Mouse (Mus musculus) testis, adult 2 months (tissue): ENCODE results near the gene Mmel1. TPM values are rescaled to one million over a fixed set of nuclear protein-coding genes. Genes with fewer than 3 reads are reported as not detected.

Source experiments
- H3K27ac ChIP-seq: fragments of 200-500 bp; 2 replicates; pipeline ENCODE4 v1.5.1; 2012; ENCODE audit warnings: low read depth, low read length; ENCODE audit not compliant: control insufficient read depth, insufficient read depth
- H3K27me3 ChIP-seq: fragments of 200-500 bp; 2 replicates; pipeline ENCODE4 v1.6.1; 2012; ENCODE audit warnings: mild to moderate bottlenecking, low read length, moderate library complexity; ENCODE audit not compliant: control insufficient read depth, insufficient read depth
- H3K36me3 ChIP-seq: fragments of 200-500 bp; 2 replicates; pipeline ENCODE4 v1.6.1; 2012; ENCODE audit warnings: mild to moderate bottlenecking, low read length; ENCODE audit not compliant: control insufficient read depth, insufficient read depth
- H3K4me1 ChIP-seq: fragments of 200-500 bp; 2 replicates; pipeline ENCODE4 v1.6.1; 2012; ENCODE audit warnings: low read length; ENCODE audit not compliant: control insufficient read depth, insufficient read depth
- H3K4me3 ChIP-seq: fragments of 200-500 bp; 2 replicates; pipeline ENCODE4 v1.5.1; 2012; ENCODE audit warnings: low read depth, mild to moderate bottlenecking, low read length, moderate library complexity, mixed read lengths; ENCODE audit not compliant: control insufficient read depth
- CTCF ChIP-seq: fragments of 200-500 bp; IDR thresholded peaks from 2 replicates; pipeline ENCODE4 v1.5.1; 2012; ENCODE audit warnings: low read depth, mild to moderate bottlenecking, inconsistent platforms, low read length, moderate library complexity; ENCODE audit not compliant: control insufficient read depth, insufficient read depth, insufficient replicate concordance
- POLR2A ChIP-seq: fragments of 200-500 bp; IDR thresholded peaks from 2 replicates; pipeline ENCODE4 v1.6.1; 2012; ENCODE audit warnings: low read depth, mild to moderate bottlenecking, inconsistent platforms, low read length, moderate library complexity; ENCODE audit not compliant: control insufficient read depth
- polyA plus RNA-seq: library from polyadenylated mRNA; depleted of rRNA; stranded (reverse); fragments of >200 nt; gene quantifications from 2 replicates; pipeline ENCODE4 v1.2.3, GENCODE M21; 2012

Gene Mmel1
- polyA plus RNA-seq, 1 experiment = 111 TPM

GRCm38 (mm10) chr4:154935788-154936187 is 66.4 kb downstream of the Mmel1 start:
- H3K36me3 ChIP-seq = no peaks in the 10 kb centered on the region
- no peaks in the 10 kb centered on the region for H3K4me1 ChIP-seq
- no peaks in the 10 kb centered on the region for H3K27me3 ChIP-seq
- H3K4me3 ChIP-seq = no peak overlapping the region
- TF ChIP-seq CTCF (no peak), POLR2A (no peak)
- H3K27ac ChIP-seq = no peak overlapping the region

GRCm38 (mm10) chr4:154936542-154937255 is 67.3 kb downstream of the Mmel1 start:
- TF ChIP-seq CTCF = no peak
- TF ChIP-seq POLR2A = no peak

GRCm38 (mm10) chr4:154937746-154938145 is 68.4 kb downstream of the Mmel1 start:
- H3K36me3 ChIP-seq = no peaks in the 10 kb centered on the region
- no peak overlapping the region for H3K4me3 ChIP-seq
- H3K4me1 ChIP-seq = no peaks in the 10 kb centered on the region
- H3K27me3 ChIP-seq = no peaks in the 10 kb centered on the region
- TF ChIP-seq CTCF (no peak), POLR2A (no peak)
- H3K27ac ChIP-seq = no peak overlapping the region

More at GRCm38 (mm10) chr4:154936542-154937255, 67.3 kb downstream of the Mmel1 start:
- Histone ChIP-seq H3K4me1 (no peaks in the 10 kb centered on the region), H3K27ac (no peak overlapping the region), H3K36me3 (no peaks in the 10 kb centered on the region), H3K27me3 (no peaks in the 10 kb centered on the region), H3K4me3 (no peak overlapping the region)

DNA sequence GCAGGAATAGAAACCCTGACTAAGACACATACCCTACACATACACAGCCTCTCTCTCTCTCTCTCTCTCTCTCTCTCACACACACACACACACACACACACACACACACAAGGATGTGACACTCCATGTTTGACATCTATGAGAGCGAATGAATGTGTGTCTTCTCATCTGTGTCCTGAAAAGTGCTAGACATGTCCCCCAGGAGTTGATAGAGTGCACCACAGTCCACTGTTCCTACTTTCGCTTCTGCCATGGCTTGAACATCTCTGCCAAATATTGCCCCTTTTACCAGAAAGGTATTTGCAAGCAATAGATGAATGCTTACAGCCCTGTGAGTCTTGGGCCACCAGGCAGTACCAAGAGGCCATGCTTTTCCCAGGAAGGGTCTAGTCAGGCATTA is 70.8 kb downstream of the Mmel1 start:
- H3K4me1 ChIP-seq = no peaks in the 10 kb centered on the region
- no peak overlapping the region for H3K27ac ChIP-seq
- no peak for TF ChIP-seq CTCF
- TF ChIP-seq POLR2A = no peak
- no peaks in the 10 kb centered on the region for H3K27me3 ChIP-seq
- H3K36me3 ChIP-seq = no peaks in the 10 kb centered on the region
- H3K4me3 ChIP-seq = no peak overlapping the region

DNA sequence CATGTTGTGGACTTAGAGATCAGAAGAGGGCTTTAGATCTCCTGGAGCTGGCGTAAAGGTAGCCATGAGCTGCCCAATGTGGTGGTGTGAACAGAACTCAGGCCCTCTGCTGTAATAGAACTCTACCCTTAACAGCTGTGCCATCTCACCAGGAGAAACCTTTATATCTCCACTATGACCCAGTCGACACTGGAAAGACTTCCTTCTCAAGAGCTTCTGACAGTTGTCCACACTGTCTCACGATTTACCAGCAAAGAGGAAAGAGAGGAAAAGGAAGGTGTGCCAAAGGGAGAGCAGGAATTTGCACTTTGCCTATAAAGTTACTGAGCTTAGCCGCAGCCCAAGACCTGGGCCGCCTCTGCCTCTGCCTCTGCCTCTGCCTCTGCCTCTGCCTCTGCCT is 72.4 kb downstream of the Mmel1 start:
- no peak overlapping the region for H3K27ac ChIP-seq
- H3K4me1 ChIP-seq = peaks cover 6% of the 10 kb centered on the region
- no peaks in the 10 kb centered on the region for H3K27me3 ChIP-seq
- TF ChIP-seq POLR2A (no peak), CTCF (no peak)
- no peak overlapping the region for H3K4me3 ChIP-seq
- no peaks in the 10 kb centered on the region for H3K36me3 ChIP-seq

- Histone ChIP-seq H3K36me3 (no peaks in the 10 kb centered on the region), H3K27me3 (no peaks in the 10 kb centered on the region), H3K4me1 (peaks cover 6% of the 10 kb centered on the region), H3K4me3 (no peak overlapping the region), H3K27ac (no peak overlapping the region)
- no peak for TF ChIP-seq CTCF
These were observed 73.4 kb downstream of the Mmel1 start for GRCm38 (mm10) chr4:154942632-154943322.

DNA sequence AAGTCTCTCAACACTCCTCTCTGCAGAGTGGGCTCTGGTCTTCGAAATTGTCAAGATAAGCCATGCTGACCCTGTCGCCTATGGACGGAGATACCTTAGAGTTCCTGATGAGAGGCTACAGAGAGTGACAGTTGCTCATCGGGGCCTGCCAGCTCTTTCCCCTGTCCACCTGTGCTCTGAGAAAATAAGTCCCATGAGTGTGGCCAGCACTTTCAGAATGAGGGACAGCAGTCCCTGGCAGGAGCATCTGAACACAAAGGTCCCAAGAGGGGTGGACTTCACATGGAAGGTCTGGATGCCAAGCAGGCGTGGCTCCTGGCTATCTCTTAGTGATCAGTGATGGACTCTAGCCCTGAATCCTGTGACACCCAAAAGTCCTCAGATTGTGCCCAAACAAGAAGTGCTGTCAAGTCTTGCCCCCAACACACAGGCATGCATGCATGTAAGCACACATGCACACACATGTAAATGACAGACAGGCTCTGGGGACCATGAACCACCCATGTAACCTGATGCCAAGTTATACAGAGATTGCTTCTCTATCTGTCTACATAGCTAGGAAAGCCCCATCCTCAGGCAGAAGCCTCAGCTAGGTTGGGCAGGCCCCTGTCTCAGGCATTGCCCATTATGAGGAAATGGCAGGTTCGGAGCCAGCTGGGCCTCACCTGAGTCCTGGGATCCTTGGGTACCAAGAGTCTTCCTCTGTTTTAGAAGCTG is 74.1 kb downstream of the Mmel1 start:
- Histone ChIP-seq H3K27ac (no peak overlapping the region), H3K36me3 (no peaks in the 10 kb centered on the region), H3K4me3 (no peak overlapping the region), H3K27me3 (no peaks in the 10 kb centered on the region), H3K4me1 (peaks cover 6% of the 10 kb centered on the region)
- TF ChIP-seq CTCF (no peak), POLR2A (no peak)
